Comparison of ENCODE assay signal across 26 mouse cellular contexts in the genomic region with DNA sequence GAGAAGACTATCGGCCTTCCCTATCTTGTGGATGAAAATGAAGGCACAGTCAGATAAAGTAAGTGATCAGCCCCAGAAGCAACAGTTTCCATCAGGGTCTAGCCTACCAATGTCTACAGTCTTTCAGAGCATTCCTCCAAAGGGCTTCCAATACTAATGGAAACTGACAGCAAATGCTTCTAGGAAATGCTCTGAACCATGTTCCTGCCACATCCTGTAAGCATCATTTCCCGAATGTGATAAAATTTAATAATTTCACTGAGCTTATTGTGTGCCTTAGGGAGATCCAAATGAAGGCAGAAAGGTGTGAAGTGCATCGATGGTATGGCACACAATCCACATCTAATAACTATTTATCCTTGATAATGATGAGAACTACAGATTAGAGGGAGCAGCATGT.
DNase-seq lines count a peak whose midpoint lies in the region; ATAC-seq and TF ChIP-seq lines count a peak whose summit lies in the region.
"Had no signal": no experiment of that assay in that cellular context is flagged by ENCODE, and none has a peak within 500 bp of the region (broad histone marks: within the 10 kb centered on the region; RNA-seq: fewer than 3 reads in every experiment).

No protein-coding gene starts in this region.

- H3K36me3 ChIP-seq in embryonic facial prominence, embryonic 14.5 days (ENCODE audit: control insufficient read depth, insufficient read depth, low read length) = no peaks in the 10 kb centered on the region
- no peaks in the 10 kb centered on the region for H3K36me3 ChIP-seq in embryonic facial prominence, embryonic 10.5 days (replicated peaks)
- no peaks in the 10 kb centered on the region for H3K36me3 ChIP-seq in midbrain, postnatal 0 days (ENCODE audit: insufficient read depth, low read length)
- no peaks in the 10 kb centered on the region for H3K36me3 ChIP-seq in midbrain, embryonic 10.5 days
- H3K36me3 ChIP-seq: embryonic facial prominence, embryonic 13.5 days; forebrain, embryonic 10.5 days; forebrain, embryonic 12.5 days; G1E had no signal

- peak; percentile 13 for DNase-seq in embryonic facial prominence, embryonic 14.5 days (ENCODE audit: low spot score)
- DNase-seq in embryonic facial prominence, embryonic 10.5 days (ENCODE audit: low spot score) = no peak
- DNase-seq in midbrain, postnatal 0 days (ENCODE audit: low spot score) = peak; percentile 10
- no peak for DNase-seq in midbrain, embryonic 10.5 days (ENCODE audit: low spot score)
- peak; percentile 84 for DNase-seq in retina, embryonic 14.5 days (ENCODE audit: low spot score)
- peak; percentile 16 for DNase-seq in retina, postnatal 7 days (ENCODE audit: low read depth, low spot score)
- no peak for DNase-seq in gastrocnemius, adult 8-10 months (ENCODE audit: low spot score in 2 of 2)
- DNase-seq: adrenal gland, adult 2 months; adrenal gland, postnatal 10 days; adrenal gland, postnatal 25 days; B cell, adult 2 months; cerebellum, adult 11 months; cerebellum, adult 18-20 months; cerebellum, adult 8-10 months; cerebellum, adult 9-11 months; cerebellum, postnatal 14 days; cerebellum, postnatal 36 days had no signal

- TF ChIP-seq CTCF in midbrain, postnatal 0 days (IDR thresholded peaks at IDR 0.05) = no peak

- no peak overlapping the region for H3K27ac ChIP-seq in embryonic facial prominence, embryonic 14.5 days (replicated peaks; ENCODE audit: low read depth, low read length)
- no peak overlapping the region for H3K27ac ChIP-seq in embryonic facial prominence, embryonic 10.5 days (replicated peaks)
- no peak overlapping the region for H3K27ac ChIP-seq in midbrain, postnatal 0 days (ENCODE audit: low read depth, low read length)
- no peak overlapping the region for H3K27ac ChIP-seq in midbrain, embryonic 10.5 days (replicated peaks)
- H3K27ac ChIP-seq: embryonic facial prominence, embryonic 13.5 days; forebrain, embryonic 10.5 days; forebrain, embryonic 12.5 days had no signal

- H3K9ac ChIP-seq in embryonic facial prominence, embryonic 14.5 days (ENCODE audit: low read depth, low read length) = no peak overlapping the region
- H3K9ac ChIP-seq in midbrain, postnatal 0 days (replicated peaks; ENCODE audit: low read length, poor library complexity, severe bottlenecking) = no peak overlapping the region
- H3K9ac ChIP-seq: embryonic facial prominence, embryonic 13.5 days; forebrain, embryonic 12.5 days had no signal

- no peak overlapping the region for H3K4me3 ChIP-seq in embryonic facial prominence, embryonic 14.5 days (ENCODE audit: low read depth, low read length)
- H3K4me3 ChIP-seq in embryonic facial prominence, embryonic 10.5 days = no peak overlapping the region
- H3K4me3 ChIP-seq in midbrain, postnatal 0 days (ENCODE audit: low read depth, low read length) = no peak overlapping the region
- no peak overlapping the region for H3K4me3 ChIP-seq in midbrain, embryonic 10.5 days
- H3K4me3 ChIP-seq: embryonic facial prominence, embryonic 13.5 days; forebrain, embryonic 10.5 days; forebrain, embryonic 12.5 days had no signal

- 82% methylated on average over 3 of the region's 3 CpGs for WGBS in embryonic facial prominence, embryonic 14.5 days
- 87% methylated on average over 3 of the region's 3 CpGs for WGBS in embryonic facial prominence, embryonic 10.5 days
- WGBS in midbrain, postnatal 0 days = 77% methylated on average over 3 of the region's 3 CpGs
- WGBS in midbrain, embryonic 10.5 days = 93% methylated on average over 3 of the region's 3 CpGs

- no peaks in the 10 kb centered on the region for H3K9me3 ChIP-seq in embryonic facial prominence, embryonic 14.5 days (ENCODE audit: control insufficient read depth, low read length)
- no peaks in the 10 kb centered on the region for H3K9me3 ChIP-seq in embryonic facial prominence, embryonic 10.5 days
- no peaks in the 10 kb centered on the region for H3K9me3 ChIP-seq in midbrain, postnatal 0 days (ENCODE audit: low read length)
- H3K9me3 ChIP-seq in midbrain, embryonic 10.5 days (replicated peaks) = no peaks in the 10 kb centered on the region
- H3K9me3 ChIP-seq: embryonic facial prominence, embryonic 13.5 days; forebrain, embryonic 10.5 days; forebrain, embryonic 12.5 days; G1E had no signal

- no peaks in the 10 kb centered on the region for H3K4me1 ChIP-seq in embryonic facial prominence, embryonic 14.5 days (ENCODE audit: control insufficient read depth, insufficient read depth, low read length)
- H3K4me1 ChIP-seq in embryonic facial prominence, embryonic 10.5 days = no peaks in the 10 kb centered on the region
- peaks cover 5% of the 10 kb centered on the region; the same call in 1 of the 2 replicates for H3K4me1 ChIP-seq in midbrain, postnatal 0 days (ENCODE audit: insufficient read depth, low read length)
- no peaks in the 10 kb centered on the region for H3K4me1 ChIP-seq in midbrain, embryonic 10.5 days
- H3K4me1 ChIP-seq: embryonic facial prominence, embryonic 13.5 days; forebrain, embryonic 10.5 days; forebrain, embryonic 12.5 days had no signal

- no peak overlapping the region for H3K4me2 ChIP-seq in embryonic facial prominence, embryonic 14.5 days (ENCODE audit: low read depth, low read length)
- no peak overlapping the region for H3K4me2 ChIP-seq in midbrain, postnatal 0 days (ENCODE audit: low read depth, low read length, poor library complexity, severe bottlenecking)
- H3K4me2 ChIP-seq: embryonic facial prominence, embryonic 13.5 days; forebrain, embryonic 12.5 days had no signal

- H3K27me3 ChIP-seq in embryonic facial prominence, embryonic 14.5 days (replicated peaks; ENCODE audit: control insufficient read depth, insufficient read depth, low read length) = no peaks in the 10 kb centered on the region
- H3K27me3 ChIP-seq in embryonic facial prominence, embryonic 10.5 days (replicated peaks; ENCODE audit: low read depth, poor library complexity, severe bottlenecking) = no peaks in the 10 kb centered on the region
- H3K27me3 ChIP-seq in midbrain, postnatal 0 days (ENCODE audit: insufficient read depth, low read length) = no peaks in the 10 kb centered on the region
- H3K27me3 ChIP-seq in midbrain, embryonic 10.5 days (ENCODE audit: low read depth, poor library complexity, severe bottlenecking) = no peaks in the 10 kb centered on the region
- H3K27me3 ChIP-seq: CH12.LX; embryonic facial prominence, embryonic 13.5 days; forebrain, embryonic 12.5 days had no signal

- no peak for ATAC-seq in embryonic facial prominence, embryonic 14.5 days (ENCODE audit: low read depth)
- ATAC-seq in midbrain, postnatal 0 days (ENCODE audit: low FRiP score) = no peak
- ATAC-seq in erythroid progenitor cell, adult 5-6 weeks (replicated peaks; ENCODE audit: low FRiP score, poor library complexity, severe bottlenecking) = no peak
- ATAC-seq: CD4-positive, CD25-positive, alpha-beta regulatory T cell, adult 4 months; forebrain, embryonic 14.5 days; forebrain, embryonic 16.5 days had no signal

Comparison
In these comparisons a context has a peak if more than half of its experiments do, and no peak if none do; other contexts are left out.
1. DNase-seq: peak in embryonic facial prominence, embryonic 14.5 days (single experiment), midbrain, postnatal 0 days (single experiment), retina, embryonic 14.5 days (single experiment) and retina, postnatal 7 days (single experiment); none in embryonic facial prominence, embryonic 10.5 days (single experiment), midbrain, embryonic 10.5 days (single experiment) and gastrocnemius, adult 8-10 months (0 of 2).